Mouse (Mus musculus) cerebellum, postnatal 4 days (tissue): ENCODE data around the gene Olfr638.
"Not testable (repeated sequence)": the region's sequence is repeated elsewhere in the genome, so short reads cannot be mapped to it uniquely, and the experiment has no call there.

Experiments used
- DNase-seq, 2 experiments: peaks; one replicate each; pipeline ENCODE4 v3.0.0; 2022; ENCODE audit warnings: low spot score in 2 of 2, mixed read lengths in 1 of 2

Olfr638 gene

DNA sequence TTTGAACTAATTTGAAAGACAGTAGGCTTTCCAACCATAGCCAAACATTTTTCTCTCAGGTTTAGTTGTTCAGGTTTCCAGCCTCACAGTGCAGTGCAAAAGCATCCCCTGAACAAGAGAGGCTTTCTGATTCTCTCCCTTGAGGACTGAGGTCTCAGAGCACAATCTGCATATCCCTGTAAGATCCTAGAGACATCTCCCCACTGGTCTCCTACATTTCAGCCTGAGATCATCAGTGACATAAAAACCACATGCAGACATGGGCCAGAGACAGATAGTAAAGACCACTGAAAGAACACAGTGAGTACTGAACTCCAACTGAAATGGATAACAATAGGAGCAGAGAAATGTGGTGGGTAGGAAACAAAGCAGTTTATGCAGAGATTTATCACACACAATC, at the start of gene Olfr638:
Olfr638 (plus strand) TSS at position 301 of the 400 bp plus-strand sequence.
- no peak for DNase-seq

DNA sequence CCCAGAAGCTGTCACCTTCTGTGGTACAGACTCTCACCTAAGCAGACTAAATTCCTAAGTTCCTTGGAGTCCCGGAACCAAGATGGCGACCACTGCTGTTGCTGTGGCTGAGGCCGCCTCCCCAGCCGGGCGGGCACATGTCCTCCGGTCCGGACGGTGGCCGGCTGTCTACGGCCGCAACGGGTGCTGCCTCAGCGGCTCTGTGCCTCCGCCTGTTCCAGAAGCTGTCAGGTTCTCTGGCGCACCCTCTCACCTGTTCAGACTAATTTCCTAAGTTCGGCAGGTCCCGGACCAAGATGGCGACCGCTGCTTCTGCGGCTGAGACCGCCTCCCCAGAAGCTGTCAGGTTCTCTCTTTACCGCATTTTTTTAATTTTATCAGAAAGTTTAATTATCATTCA, 31.7 kb upstream of the Olfr638 start:
- not testable (repeated sequence) for DNase-seq

DNA sequence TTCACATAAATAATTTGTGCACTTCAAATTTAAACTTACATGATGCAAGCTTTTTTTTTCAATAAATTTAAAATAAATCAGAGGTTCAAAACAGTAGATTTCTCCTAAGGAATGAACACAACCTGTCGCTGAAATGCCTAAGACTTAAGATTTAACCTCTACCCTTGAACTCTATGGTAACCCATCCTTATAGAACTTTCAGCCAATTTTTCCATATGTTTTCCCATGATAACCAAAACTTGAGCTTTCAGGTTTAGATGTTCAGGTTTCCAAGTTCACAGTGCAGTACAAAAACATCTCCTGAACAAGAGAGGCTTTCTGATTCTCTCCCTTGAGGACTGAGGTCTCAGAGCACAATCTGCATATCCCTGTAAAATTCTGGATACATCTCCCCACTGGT, 27.7 kb upstream of the Olfr638 start, which contains the start of gene Olfr635:
Olfr635 (plus strand) TSS at position 301 of the 400 bp plus-strand sequence.
- no peak for DNase-seq

GRCm38 (mm10) chr7:103971782-103972181, 26.8 kb upstream of the Olfr638 start:
- no peak for DNase-seq

- no peak for DNase-seq
Observed at GRCm38 (mm10) chr7:103999124-103999523, 578 bp downstream of the Olfr638 start.

- DNase-seq: no peak
Observed at GRCm38 (mm10) chr7:104017203-104017602, 18.7 kb downstream of the Olfr638 start, which contains the start of gene Olfr639. Gene Olfr639, minus strand, starts transcription at chr7:104017303.

DNA sequence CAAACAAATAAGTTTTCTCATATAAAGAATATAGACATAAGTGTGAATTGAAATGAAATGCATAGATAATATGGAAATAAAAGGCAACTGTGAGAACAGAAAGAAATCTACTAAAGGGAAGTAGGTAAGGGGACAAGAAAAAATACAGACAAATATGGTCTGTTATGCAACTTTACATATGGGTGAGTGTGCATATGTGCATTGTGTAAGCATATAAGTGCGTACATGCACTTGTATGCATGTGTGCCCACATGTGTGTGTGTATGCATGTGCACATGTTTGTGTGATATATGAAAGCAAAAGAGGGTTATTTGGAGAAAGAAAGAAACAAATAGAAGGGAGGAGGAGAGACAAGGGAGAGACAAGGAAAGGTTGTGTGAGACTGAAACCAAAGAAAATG, 20.4 kb downstream of the Olfr638 start:
- no peak for DNase-seq

- DNase-seq: no peak
Observed at GRCm38 (mm10) chr7:104021651-104022050, 23.1 kb downstream of the Olfr638 start.

DNA sequence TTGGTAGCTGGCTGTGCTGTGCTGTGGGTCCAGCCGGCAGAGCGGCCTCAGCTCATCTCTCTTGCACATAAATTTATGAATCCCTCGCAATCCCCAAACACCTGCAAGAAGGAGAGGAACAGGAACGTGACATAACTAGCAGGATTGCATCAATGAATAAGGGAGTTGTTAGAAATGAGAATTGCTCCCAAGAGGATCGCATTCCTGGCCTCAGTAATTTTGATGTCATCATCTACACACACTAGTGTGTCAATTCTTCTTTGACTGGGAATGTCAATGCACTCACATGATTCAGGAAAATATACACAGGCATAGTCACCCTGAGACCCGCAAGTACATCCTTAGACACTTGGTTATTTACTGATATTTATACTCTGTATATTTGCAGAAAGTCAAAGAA, 26.9 kb downstream of the Olfr638 start, which contains the start of gene Olfr640:
Olfr640 (minus strand) TSS at position 101 of the 400 bp plus-strand sequence.
- DNase-seq: no peak

DNA sequence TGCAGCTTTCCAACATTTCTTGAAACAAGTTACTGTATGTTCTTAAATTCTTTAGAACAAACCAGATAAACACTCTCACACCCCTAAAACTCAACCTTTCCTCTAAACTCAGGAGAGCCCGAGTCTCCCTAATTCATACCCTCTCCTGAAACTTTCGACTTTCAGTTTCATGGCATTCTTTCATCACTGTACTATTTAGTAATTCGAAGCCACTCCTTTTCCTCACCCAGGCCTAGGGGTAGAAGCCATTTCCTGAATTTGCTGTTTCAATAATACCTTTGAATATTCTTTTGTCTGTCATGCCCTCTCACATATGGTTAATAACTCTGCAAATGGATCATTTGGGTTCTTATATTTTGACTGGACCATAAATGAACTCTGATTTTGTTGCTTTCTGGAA, 28.4 kb downstream of the Olfr638 start:
- DNase-seq: no peak

GRCm38 (mm10) chr7:104035145-104035544, 36.6 kb downstream of the Olfr638 start, which contains the start of gene Olfr641:
Gene Olfr641, plus strand, starts transcription at chr7:104035445.
- no peak for DNase-seq

DNA sequence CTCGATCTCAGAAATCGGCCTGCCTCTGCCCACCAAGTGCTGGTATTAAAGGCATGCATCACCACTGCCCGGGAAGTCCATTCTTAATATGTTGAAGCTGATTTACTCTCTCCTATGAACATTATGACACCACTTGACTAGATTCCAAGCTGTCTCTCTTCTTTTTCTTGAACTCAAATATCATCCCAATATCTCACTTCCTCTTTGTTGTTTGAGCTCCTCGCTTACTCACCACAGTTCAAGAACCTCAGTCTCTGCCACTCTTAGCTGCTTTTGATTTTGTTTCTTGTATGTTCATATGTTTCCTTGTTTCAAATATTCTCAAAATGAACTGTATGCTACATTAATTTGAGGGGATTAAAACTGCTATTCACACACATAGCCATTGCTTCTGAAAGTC, 52.2 kb downstream of the Olfr638 start:
- DNase-seq: no peak

DNA sequence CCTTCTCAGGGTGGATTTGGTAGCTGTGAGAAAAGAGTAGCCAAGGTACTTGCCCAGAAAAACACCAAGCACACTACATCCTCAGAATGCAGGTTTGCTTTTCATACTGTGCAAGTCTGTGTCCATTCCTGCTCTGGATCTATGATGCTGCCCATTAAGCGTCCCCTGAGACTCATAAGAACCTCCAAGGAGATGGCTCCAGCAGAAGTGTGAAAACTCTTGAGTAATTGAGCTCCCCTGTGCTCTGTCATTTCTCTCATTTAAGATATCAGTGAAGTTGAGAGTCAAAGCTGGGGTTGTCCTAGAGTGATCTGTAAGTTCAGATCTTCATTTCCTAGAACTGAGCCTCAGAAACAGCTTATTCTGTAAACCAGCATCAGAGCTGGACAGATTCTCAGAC, 54.0 kb downstream of the Olfr638 start, which contains the start of gene Olfr642:
Olfr642 (minus strand) TSS at position 101 of the 400 bp plus-strand sequence.
- DNase-seq: no peak
